Comparison of ENCODE assay signal across 8 mouse cellular contexts in genomic region chr9:62040008-62040608, GRCm38 (mm10). TPM values are rescaled to one million over a fixed set of nuclear protein-coding genes. Genes with fewer than 3 reads are reported as not detected.
A peak's percentile ranks its signal among the peaks of the same experiment; 100 is the strongest.
DNase-seq lines count a peak whose midpoint lies in the region; ATAC-seq lines count a peak whose summit lies in the region.

No protein-coding gene starts in this region.

- H3K36me3 ChIP-seq in limb, embryonic 10.5 days, result no peaks in the 10 kb centered on the region
- no peaks in the 10 kb centered on the region for H3K36me3 ChIP-seq in midbrain, embryonic 14.5 days (ENCODE audit: control insufficient read depth, insufficient read depth, low read length)

- H3K9ac ChIP-seq in midbrain, embryonic 14.5 days (replicated peaks; ENCODE audit: low read length), result no peak overlapping the region

- no peak overlapping the region for H3K27ac ChIP-seq in limb, embryonic 10.5 days
- no peak overlapping the region for H3K27ac ChIP-seq in midbrain, embryonic 14.5 days (replicated peaks; ENCODE audit: low read depth, low read length)

- H3K4me2 ChIP-seq in midbrain, embryonic 14.5 days (ENCODE audit: low read length), result peak overlapping the region; percentile 44

- WGBS in limb, embryonic 10.5 days, result 7% methylated on average over 20 of the region's 20 CpGs
- 4% methylated on average over 20 of the region's 20 CpGs for WGBS in midbrain, embryonic 14.5 days

- DNase-seq in adrenal gland, adult (ENCODE audit: inconsistent age in 2 of 2, low spot score in 1 of 2), result peak; percentile 85 to 94
- peak; percentile 93 for DNase-seq in embryo, embryonic 11 days
- peak; percentile 46 for DNase-seq in kidney, adult 11 months
- peak; percentile 92 for DNase-seq in limb, embryonic 10.5 days (ENCODE audit: low spot score)
- peak; percentile 94 for DNase-seq in midbrain, embryonic 14.5 days
- peak; percentile 59 for DNase-seq in spleen, adult 12 weeks (ENCODE audit: low spot score)

- peaks cover 7% of the 10 kb centered on the region; the same call in 1 of the 2 replicates for H3K27me3 ChIP-seq in limb, embryonic 10.5 days (ENCODE audit: low read depth, poor library complexity, severe bottlenecking)
- no peaks in the 10 kb centered on the region for H3K27me3 ChIP-seq in midbrain, embryonic 14.5 days (ENCODE audit: control insufficient read depth, insufficient read depth, low read length)

- H3K4me1 ChIP-seq in limb, embryonic 10.5 days, result peaks cover 22% of the 10 kb centered on the region
- no peaks in the 10 kb centered on the region for H3K4me1 ChIP-seq in midbrain, embryonic 14.5 days (ENCODE audit: control insufficient read depth, insufficient read depth, low read length)

- H3K4me3 ChIP-seq in limb, embryonic 10.5 days, result peak overlapping the region; percentile 31
- peak overlapping the region; percentile 5; the same call in 1 of the 2 replicates for H3K4me3 ChIP-seq in midbrain, embryonic 14.5 days (replicated peaks; ENCODE audit: low read depth, low read length)

- H3K9me3 ChIP-seq in limb, embryonic 10.5 days (replicated peaks), result no peaks in the 10 kb centered on the region
- no peaks in the 10 kb centered on the region for H3K9me3 ChIP-seq in midbrain, embryonic 14.5 days (ENCODE audit: control insufficient read depth, low read length)

- peak; percentile 96 for ATAC-seq in granulocyte monocyte progenitor cell, adult 5-6 weeks (replicated peaks; ENCODE audit: poor library complexity, severe bottlenecking)
- ATAC-seq in midbrain, embryonic 14.5 days (ENCODE audit: low FRiP score, low TSS enrichment), result no peak; the same call in 1 of the 2 replicates
- ATAC-seq in inflammation-experienced regulatory T-cells, adult 6 months, result no peak

RNA-seq across cellular contexts. Expression of gene Paqr5, which starts 13.5 kb away (rescaled TPM):
- 0.60 TPM in 1 of 2 replicates, not detected in the other for total RNA-seq in granulocyte monocyte progenitor cell, adult 5-6 weeks (2014; fragmentation: Nextera tagmentation)
- 0.21 and 0.34 TPM in 2 replicates for total RNA-seq in granulocyte monocyte progenitor cell, adult 5-6 weeks (2017)
- polyA plus RNA-seq in limb, embryonic 10.5 days (2016; fragmentation: Nextera tagmentation; extraction: Ambion mirVana), result 0.87 and 1.1 TPM in 2 replicates
- polyA plus RNA-seq in midbrain, embryonic 14.5 days (2014; fragmentation: Nextera tagmentation; extraction: Ambion mirVana), result 0.15 and 0.38 TPM in 2 replicates
- under 1 TPM; 0.10 to 0.23 (median 0.22) TPM for polyA plus RNA-seq in inflammation-experienced regulatory T-cells, adult 6 months (2017; shearing (Covaris generic))
